Mouse (Mus musculus): ENCODE results near the gene Lfng. TPM values are rescaled to one million over a fixed set of nuclear protein-coding genes. Genes with fewer than 3 reads are reported as not detected.

Lfng gene
- polyA plus RNA-seq (2012; ENCODE audit: low replicate concordance): 56.9 and 84.0 TPM in 2 replicates

DNA sequence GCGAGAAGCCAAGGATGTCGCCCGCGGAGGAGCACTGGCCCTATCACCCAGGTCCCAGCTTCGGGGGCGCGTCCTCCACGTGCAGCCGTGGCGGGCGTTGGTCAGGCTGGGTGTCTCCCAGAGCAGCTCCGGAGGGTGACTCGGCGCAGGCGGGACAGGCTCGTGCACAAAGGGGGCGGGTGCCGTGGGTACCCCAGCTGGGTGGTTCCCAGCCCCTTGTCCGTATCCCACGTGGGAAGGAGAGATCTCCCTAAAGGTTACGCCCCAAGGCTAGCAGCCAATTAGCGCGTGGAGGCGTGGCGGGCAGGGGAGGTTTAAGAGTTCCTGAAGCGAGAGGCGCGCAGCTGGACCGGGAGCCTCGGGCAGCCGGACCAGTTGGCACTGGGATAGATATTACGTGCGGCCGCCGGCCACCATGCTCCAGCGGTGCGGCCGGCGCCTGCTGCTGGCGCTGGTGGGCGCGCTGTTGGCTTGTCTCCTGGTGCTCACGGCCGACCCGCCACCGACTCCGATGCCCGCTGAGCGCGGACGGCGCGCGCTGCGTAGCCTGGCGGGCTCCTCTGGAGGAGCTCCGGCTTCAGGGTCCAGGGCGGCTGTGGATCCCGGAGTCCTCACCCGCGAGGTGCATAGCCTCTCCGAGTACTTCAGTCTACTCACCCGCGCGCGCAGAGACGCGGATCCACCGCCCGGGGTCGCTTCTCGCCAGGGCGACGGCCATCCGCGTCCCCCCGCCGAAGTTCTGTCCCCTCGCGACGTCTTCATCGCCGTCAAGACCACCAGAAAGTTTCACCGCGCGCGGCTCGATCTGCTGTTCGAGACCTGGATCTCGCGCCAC is at the start of gene Lfng:
Lfng (plus strand) TSS at position 320 of the 835 bp plus-strand sequence.

GRCm38 (mm10) chr5:140564896-140565295 is 42.2 kb upstream of the Lfng start, which contains the start of gene Grifin:
Gene Grifin (minus strand): TSS chr5:140565071.

DNA sequence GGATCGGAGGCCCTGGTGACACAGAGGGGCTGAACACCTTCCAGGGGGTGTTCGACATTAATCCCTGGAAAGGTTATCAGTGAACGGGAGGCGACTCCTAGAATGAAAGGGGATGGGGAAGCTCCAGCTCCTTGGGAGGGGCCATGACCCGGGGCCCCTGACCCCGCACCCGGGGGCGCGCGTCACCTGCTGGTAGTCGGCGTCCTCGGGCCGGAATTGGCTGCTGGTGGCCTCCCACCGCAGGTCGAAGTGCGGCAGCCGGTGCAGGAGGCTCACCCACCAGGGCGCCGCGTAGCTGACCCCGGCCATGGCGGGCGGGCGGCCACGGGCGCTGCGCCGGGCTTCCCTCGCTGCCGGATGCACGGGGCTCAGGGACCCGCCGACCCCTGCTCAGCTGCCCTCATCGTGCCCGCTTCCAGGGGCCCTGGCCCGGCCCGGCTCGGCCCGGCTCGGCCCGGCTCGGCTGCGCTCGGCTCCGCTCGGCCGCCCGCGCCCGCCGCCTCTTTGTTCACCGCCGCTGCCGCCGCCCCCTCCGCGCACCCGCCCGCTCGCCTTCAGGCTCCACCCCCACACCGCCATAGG is 41.5 kb downstream of the Lfng start, which contains the start of gene Ttyh3:
Ttyh3 (minus strand) TSS at position 513 of the 582 bp plus-strand sequence.

Other genes starting within 250 kb of the Lfng start
- 30.4 and 38.9 TPM in 2 replicates for gene Snx8, start 218.1 kb upstream of the Lfng start, polyA plus RNA-seq (2012; ENCODE audit: low replicate concordance)
- 94.0 and 113 TPM in 2 replicates for gene Eif3b, start 188.0 kb upstream of the Lfng start, polyA plus RNA-seq (2012; ENCODE audit: low replicate concordance)
- gene Gm4869, start 161.7 kb upstream of the Lfng start, polyA plus RNA-seq (2012; ENCODE audit: low replicate concordance): 0.15 and 0.17 TPM in 2 replicates
- 15.5 and 23.9 TPM in 2 replicates for gene Chst12, start 101.8 kb upstream of the Lfng start, polyA plus RNA-seq (2012; ENCODE audit: low replicate concordance)
- 0.66 TPM in 1 of 2 replicates, not detected in the other for gene Grifin, start 42.2 kb upstream of the Lfng start, polyA plus RNA-seq (2012; ENCODE audit: low replicate concordance)
- gene Ttyh3, start 41.7 kb downstream of the Lfng start, polyA plus RNA-seq (2012; ENCODE audit: low replicate concordance): 131 and 156 TPM in 2 replicates
- gene Iqce, start 95.1 kb downstream of the Lfng start, polyA plus RNA-seq (2012; ENCODE audit: low replicate concordance): 6.1 and 8.2 TPM in 2 replicates
- gene Brat1, start 97.7 kb downstream of the Lfng start, polyA plus RNA-seq (2012; ENCODE audit: low replicate concordance): 21.0 and 40.8 TPM in 2 replicates
- 4.8 and 7.2 TPM in 2 replicates for gene Amz1, start 116.8 kb downstream of the Lfng start, polyA plus RNA-seq (2012; ENCODE audit: low replicate concordance)
- gene Gna12, start 223.1 kb downstream of the Lfng start, polyA plus RNA-seq (2012; ENCODE audit: low replicate concordance): 72.4 and 143 TPM in 2 replicates

Data from leukemia stem cell, adult 10-12 weeks (primary cell).